In genomic region chr6:113037946-113038734, GRCm38 (mm10) we compare ENCODE assay signal across 7 mouse cellular contexts. TPM values are rescaled to one million over a fixed set of nuclear protein-coding genes. Genes with fewer than 3 reads are reported as not detected.
DNase-seq lines count a peak whose midpoint lies in the region; ATAC-seq lines count a peak whose summit lies in the region.

No protein-coding gene starts in this region.

- peak; percentile 51 to 66 for DNase-seq in adrenal gland, adult 18-20 months (ENCODE audit: low spot score in 2 of 2)
- DNase-seq in embryo, embryonic 10.5 days (ENCODE audit: low spot score): peak; percentile 81
- DNase-seq in gastrocnemius, postnatal 25 days: peak; percentile 24
- peak; percentile 74 to 78 for DNase-seq in left cerebral cortex, postnatal 14 days (ENCODE audit: low spot score in 2 of 2)
- DNase-seq in right cerebral cortex, postnatal 36 days (ENCODE audit: low spot score in 2 of 2): peak; percentile 32 to 57

- ATAC-seq in inflammation-experienced regulatory T-cells, adult 6 months: peak; percentile 75
- ATAC-seq in megakaryocyte-erythroid progenitor cell, adult 5-6 weeks (replicated peaks; ENCODE audit: low FRiP score, low TSS enrichment, poor library complexity, severe bottlenecking): peak; percentile 72

- intact Hi-C loops in left cerebral cortex, postnatal 14 days (cut with DNase I): no loop called here

RNA-seq across cellular contexts. Expression of gene Thumpd3, which starts 7.9 kb away (rescaled TPM):
- total RNA-seq in adrenal gland, adult 18-20 months (2021): 10 to 100 TPM; 38.6 to 40.9 TPM
- 10 to 100 TPM; 13.6 to 14.6 TPM for total RNA-seq in gastrocnemius, postnatal 25 days (2021)
- 100 to 1,000 TPM in 2 of 3 experiments, 10 to 100 TPM in 1; 89.0 to 121 (median 107) TPM for polyA plus RNA-seq in inflammation-experienced regulatory T-cells, adult 6 months (2017; shearing (Covaris generic))
- total RNA-seq in left cerebral cortex, postnatal 14 days (2021): 10 to 100 TPM; 29.2 to 29.7 TPM
- 123 and 125 TPM in 2 replicates for total RNA-seq in megakaryocyte-erythroid progenitor cell, adult 5-6 weeks (2014; fragmentation: Nextera tagmentation)
- total RNA-seq in megakaryocyte-erythroid progenitor cell, adult 5-6 weeks (2017): 147 and 161 TPM in 2 replicates

RNA-seq across cellular contexts. Expression of gene Setd5, which starts 39.0 kb away (rescaled TPM):
- 10 to 100 TPM; 72.2 to 86.2 TPM for total RNA-seq in adrenal gland, adult 18-20 months (2021)
- total RNA-seq in gastrocnemius, postnatal 25 days (2021): 10 to 100 TPM; 23.0 to 26.0 TPM
- polyA plus RNA-seq in inflammation-experienced regulatory T-cells, adult 6 months (2017; shearing (Covaris generic)): 10 to 100 TPM; 33.6 to 48.8 (median 47.2) TPM
- 100 to 1,000 TPM; 131 TPM for total RNA-seq in left cerebral cortex, postnatal 14 days (2021)
- 136 and 143 TPM in 2 replicates for total RNA-seq in megakaryocyte-erythroid progenitor cell, adult 5-6 weeks (2014; fragmentation: Nextera tagmentation)
- total RNA-seq in megakaryocyte-erythroid progenitor cell, adult 5-6 weeks (2017): 79.1 and 80.2 TPM in 2 replicates

Comparison
In these comparisons a context has a peak if more than half of its experiments do, and no peak if none do; other contexts are left out.
1. Peak in every context shown above with its lines: DNase-seq and ATAC-seq.
2. DNase-seq: peak in every context shown above with its lines; median percentile 81 in embryo, embryonic 10.5 days; 76 in left cerebral cortex, postnatal 14 days; 58 in adrenal gland, adult 18-20 months; 44 in right cerebral cortex, postnatal 36 days; 24 in gastrocnemius, postnatal 25 days.